Mouse (Mus musculus) left cerebral cortex, adult 9 months (tissue): ENCODE measurements at regions not wholly inside any gene's neighbourhood (a gene's known extent, or its start where the extent isn't known, plus 50 kb on each side); places are given as distances from the start of the nearest gene placed in this dataset.
"Not testable (repeated sequence)": the region's sequence is repeated elsewhere in the genome, so short reads cannot be mapped to it uniquely, and the experiment has no call there.

Experiments used
- DNase-seq, 2 experiments: peaks; one replicate each; pipeline ENCODE4 v3.0.0; 2022; ENCODE audit warnings: low spot score in 2 of 2

DNA sequence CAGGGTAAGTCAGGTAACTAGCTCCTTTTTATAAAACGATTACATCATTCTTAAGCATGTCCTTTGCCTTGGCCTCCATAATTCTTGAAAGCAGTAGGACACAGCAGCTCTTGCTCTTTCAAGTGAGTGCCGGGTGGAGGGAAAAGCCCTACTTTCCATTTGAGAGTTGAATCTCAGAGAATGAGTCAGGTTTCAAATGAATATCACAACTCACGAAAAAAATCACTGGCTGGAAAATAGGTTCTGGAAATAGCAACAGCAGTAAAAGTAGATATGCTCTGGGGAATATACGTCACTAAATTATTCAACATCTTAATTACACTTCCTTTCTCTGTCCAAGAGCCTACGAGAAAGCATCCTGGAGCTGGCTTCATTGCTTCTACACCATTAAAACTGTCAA lies 250.5 kb downstream of the Kcnc2 start:
- peak; percentile 5 to 22 for DNase-seq

DNA sequence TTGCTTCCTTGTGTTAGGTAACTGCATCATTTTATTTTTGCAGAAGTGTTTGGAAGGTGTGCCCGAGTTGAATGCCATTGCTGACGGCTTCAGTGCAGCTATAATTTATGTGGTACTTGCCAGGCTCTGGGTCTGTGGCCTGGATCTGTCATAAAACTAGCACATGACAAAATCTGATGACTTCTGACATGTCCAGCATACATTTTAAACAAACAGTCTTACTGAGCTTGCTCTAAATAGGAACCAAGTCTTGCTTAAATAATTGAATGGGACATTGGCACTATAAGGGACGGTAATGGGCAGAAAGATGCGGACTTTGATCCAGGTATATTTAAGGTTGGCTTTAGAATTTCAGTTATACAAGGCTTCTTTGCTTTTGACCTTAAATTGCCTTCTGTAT lies 272.1 kb downstream of the Kcnc2 start:
- no peak for DNase-seq

DNA sequence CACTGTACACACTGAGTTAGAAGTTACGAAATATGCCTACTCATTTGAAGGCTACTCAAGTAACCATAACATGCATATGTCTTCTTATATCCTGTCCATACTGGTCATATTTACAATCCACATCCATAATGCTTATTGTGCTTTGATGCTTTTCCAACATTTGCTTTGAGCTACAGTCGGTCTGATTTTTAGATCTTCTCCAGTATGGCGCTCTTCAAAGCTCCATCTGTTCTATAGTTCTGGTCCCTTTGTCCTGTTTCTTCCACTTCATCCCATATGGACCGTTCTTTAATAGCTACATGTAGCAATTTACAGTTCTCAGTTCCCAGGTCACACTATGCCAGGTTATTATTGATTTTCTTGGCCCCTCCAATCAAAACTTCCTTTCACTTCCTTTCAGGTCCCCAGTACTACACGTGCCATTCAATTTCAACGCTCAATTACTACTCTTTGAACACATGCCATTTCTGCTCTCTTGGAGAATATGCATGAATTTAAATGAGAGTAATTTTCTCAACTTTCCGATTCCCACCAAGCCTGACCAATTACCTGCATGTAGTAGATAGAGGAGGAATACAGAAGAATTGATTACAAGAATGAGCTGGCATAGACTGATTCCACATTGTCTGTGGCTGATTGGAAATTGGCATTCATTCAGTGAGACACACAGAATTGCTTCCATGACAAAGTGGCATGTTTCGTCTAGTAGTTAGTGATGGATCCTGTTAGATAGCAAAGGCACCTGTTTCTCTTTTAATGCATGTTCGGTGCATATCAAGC lies 301.0 kb downstream of the Kcnc2 start:
- no peak for DNase-seq

DNA sequence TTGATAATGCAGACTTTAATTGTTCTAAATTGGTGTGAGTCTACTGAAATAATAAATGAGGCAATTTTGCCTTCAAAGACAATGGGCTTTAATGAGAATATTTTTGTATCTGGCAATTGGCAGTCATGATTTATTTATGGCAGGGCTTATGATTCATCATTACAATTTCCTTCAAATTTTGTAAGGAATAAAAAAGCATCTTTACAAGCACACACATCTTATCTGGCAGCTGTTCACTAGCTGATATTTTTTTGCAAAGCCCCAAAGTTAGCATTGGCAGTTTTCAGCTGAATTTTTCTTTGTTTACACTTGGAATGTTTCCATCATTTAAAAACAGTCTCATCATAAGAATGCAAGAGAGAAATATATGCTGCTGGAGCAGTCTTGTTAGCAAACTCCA lies 301.6 kb downstream of the Kcnc2 start:
- DNase-seq = peak; percentile 6 to 22

DNA sequence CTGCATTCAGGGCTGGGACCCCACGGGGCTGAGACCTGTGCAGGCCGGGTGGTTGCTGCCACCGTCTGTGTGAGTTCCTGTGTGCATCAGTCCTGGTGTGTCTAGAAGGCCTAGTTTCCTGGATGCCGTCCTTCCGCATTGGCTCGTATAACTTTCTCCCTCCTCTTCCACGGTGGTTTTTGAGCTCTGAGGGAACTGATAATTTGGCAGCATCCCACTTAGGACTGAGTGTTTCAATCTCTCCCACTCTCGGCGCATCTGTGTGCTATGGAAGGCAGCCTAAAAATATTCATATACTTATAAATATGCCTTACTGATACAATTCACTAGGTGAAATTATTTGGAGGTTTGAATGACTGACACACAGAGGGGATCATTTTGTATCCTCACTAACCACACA lies 314.0 kb downstream of the Kcnc2 start:
- no peak for DNase-seq

DNA sequence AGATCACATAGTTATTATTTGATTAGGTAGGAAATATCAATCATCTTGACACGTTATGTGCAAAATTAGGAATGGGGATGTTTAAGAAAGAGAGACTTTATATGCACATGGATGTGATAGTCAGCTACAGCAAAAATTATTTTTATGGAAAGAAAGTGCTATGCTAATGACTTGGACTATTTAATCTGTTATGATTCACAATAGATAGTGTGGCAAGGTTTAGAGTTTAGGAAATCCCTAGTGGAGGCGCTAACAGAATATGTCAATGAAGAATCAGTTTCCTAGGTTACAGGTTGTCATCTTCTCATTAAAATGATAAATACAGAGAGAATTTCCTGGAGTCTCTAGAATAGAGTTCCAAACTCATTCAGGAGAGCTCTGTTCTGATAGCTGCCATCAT lies 323.4 kb downstream of the Kcnc2 start:
- no peak for DNase-seq

DNA sequence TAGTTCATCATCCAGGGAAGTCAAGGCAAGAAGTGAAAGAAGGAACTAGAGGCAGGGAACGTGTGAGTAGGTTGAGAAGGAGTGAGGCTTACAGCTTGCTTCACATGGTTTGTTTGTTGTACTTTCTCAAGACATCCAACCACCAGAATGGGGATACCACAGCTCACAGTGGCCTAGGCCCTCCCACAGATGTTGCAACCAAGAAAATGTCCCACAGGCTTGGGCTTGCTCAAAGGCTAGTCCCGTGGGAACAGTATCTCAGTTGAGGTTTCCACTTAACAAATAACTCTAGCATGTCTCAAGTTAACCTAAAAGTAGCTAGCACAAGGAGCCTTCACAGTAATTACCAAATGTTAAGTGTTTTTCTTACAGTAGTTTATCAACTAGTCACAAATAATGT lies 323.2 kb downstream of the Atxn7l3b start:
- no peak for DNase-seq

DNA sequence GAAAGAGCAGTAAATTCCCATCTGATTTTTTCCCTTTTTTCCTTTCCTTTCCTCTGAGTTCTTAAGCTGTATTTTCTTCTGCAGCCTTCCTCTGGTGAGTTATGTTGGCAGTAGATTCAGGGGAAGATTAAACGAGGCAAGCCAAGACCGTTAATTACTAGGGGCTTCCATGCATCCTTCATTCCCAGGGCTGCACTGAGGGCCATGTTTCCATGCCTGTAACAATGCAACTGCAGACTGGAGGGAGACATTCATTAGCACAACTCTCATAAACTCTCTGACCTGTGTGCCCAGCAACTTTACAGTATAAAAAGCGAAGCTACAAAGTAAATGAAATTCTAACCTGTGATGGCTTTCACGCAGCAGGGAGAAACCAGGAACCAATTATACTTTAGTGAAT lies 321.2 kb downstream of the Atxn7l3b start:
- DNase-seq = no peak

DNA sequence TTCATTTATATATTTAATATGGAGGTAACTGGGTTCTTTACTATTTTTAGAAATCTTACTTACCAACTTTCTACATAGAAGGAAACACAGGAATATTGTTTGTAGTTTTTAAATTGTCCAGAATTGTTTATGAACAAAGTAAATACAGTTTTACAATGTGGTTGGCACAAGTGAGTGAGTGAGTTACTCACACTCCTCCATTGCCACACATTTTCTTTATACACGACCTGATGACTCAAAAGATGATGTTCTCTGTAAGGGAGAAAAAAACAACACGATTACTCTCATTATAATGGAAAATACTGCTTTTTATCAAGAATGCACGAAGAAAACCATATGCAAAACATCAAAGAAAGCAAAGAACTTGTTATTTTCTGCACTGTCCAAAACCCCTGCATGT lies 317.1 kb downstream of the Atxn7l3b start:
- no peak for DNase-seq

DNA sequence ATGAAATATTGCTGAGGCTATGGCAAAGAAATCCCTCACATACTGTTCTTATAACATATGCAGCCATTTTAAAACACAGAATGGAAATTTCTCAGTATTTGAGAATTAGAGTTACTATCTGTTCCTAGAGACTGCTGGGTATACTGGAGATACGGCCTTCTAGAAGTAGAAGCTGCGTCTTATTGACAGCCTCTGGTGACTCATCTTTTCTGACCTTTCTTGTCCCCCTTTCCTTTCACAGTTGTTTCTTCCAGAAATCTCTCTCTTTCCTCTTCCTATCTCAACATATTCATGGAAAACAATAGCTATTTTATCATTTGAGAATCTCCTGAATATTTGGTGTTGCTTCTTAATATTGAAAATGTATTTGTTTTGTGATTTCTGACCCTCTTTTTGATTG lies 315.1 kb downstream of the Atxn7l3b start:
- DNase-seq = no peak

DNA sequence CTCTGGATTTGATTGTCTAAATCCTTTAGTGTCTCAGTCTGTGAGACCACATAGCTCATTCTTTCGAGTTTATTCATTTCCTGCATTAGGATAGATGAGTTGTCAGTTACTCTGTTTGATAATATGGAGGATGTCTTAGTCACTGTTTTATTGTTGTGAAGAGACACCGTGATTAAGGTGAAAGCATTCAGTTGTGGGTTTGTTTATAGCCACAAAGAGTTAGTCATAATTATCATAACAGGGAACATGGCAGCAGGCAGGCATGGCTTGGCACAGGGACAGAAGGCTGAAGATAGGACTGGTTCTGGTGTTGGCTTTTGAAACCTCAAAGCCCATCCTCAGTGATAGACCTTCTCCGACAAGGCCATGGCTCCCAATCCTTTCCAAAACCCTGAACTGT lies 314.6 kb downstream of the Atxn7l3b start:
- no peak for DNase-seq

DNA sequence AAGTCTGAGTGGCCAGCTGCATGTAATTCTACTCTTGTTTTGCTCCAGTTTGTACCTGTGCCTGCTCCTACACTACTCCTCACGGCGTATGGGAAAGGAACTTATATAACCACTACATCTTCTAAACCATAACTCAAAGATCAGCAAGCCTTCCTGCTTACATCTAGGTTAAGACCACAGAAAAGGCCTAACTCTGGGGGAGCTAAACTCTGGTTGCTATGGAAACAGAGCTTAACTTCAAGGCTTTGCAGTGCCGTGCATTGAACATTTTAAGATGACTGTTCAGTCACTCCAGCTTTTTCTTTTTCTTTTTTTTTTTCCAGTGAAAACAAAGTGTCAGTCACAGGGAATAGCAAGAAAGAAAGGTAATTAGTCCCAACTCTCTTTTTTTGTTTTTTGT lies 309.1 kb downstream of the Atxn7l3b start:
- DNase-seq = no peak

DNA sequence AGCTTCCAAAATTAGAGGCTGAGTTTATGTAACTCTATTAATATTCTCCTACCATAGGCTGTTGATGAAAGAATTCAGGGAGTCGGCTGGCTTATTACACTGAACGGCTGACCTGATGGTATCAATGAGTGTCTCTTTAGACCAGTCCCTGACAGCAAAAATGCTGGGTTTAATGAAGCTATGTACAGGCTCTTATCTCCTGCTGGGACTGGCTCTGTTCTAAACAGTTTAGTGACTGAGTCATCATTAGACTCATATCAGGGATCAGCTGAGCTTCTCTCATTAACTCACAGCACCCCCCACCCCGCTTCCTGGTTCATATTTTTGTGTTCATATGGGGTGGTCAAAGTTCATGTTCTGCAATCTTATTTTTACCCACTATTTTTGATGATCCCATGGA lies 299.0 kb downstream of the Atxn7l3b start:
- DNase-seq = no peak

DNA sequence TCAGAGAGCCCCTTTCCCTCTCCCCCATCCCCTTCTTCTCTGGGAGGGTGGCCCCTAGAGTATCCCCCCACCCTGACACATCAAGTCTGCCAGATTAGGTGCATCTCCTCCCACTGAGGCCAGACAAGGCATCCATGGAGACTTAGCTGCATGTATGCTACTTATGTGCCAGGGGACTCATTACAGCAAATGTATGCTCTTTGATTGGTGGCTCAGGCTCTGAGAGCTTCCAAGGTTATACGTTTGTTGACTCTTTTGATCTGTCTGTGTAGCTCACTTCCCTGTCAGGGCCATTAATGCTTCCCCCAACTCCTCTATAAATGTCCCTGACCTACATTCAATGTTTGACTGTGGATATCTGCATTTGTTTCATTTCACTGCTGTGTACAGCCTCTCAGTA lies 293.6 kb downstream of the Atxn7l3b start:
- DNase-seq = no peak

DNA sequence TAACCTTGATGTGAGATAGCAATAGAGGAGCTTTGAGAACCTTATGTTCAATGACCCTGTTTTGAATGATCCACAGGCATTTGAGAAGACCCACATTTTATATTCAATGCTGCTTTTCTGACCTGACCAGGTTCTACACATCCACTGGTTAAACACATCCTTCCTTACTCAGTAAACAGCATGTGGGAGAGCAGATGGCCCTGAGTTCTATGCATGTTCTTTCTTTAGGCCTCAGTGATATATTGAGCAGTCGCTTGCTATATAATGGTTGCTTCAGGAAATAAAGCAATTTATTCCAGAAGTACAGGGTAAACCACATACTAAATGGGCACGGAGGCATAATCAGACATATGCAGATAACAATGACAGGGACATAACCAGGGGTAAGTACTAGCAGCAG lies 292.2 kb downstream of the Atxn7l3b start:
- DNase-seq = peak in 1 of 2 experiments; percentile 7

DNA sequence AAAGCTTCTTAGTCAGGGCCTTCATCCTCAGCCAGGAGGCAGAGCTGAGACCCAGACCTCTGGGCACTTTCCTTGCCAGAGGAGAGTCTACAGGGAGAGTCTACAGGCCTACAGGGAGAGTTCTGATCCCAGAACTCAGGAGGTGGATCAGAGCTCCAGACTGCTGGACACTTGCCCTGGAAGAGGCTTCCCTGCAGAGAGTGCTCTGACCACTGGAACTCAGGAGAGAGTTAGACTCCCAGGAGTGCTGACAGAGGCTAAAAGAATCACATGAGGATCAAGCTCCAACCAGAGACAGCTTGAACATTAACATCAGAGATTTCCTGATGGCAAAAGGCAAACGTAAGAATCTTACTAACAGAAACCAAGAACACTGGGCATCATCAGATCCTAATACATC lies 288.2 kb downstream of the Atxn7l3b start:
- not testable (repeated sequence) for DNase-seq

DNA sequence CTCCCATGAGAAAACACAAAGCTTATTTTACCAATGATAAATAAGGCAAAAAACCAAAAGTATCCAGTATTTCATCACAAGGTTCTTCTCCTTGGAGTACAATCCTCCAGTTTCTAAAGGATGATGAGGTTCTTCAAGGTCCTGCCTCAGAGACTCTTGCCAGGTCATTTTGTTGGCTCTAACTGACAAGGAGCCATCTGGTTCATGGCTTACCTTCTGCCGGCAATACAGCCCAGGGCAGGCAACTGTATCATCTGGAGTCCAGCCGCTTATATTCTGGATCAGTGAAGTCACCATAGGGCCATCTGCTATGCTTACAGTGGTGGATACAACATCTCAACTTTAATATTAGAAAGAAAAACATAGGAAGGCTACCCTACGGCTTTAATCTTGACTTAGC lies 279.8 kb downstream of the Atxn7l3b start:
- DNase-seq = no peak
